ENCODE assay signal across 8 mouse cellular contexts in genomic region chr1:154118374-154119004, GRCm38 (mm10).
DNase-seq lines count a peak whose midpoint lies in the region; ATAC-seq lines count a peak whose summit lies in the region.

No protein-coding gene starts in this region.

- no peak overlapping the region for H3K4me3 ChIP-seq in intestine, embryonic 14.5 days (ENCODE audit: low read depth, low read length)
- H3K4me3 ChIP-seq in limb, embryonic 12.5 days (replicated peaks): no peak overlapping the region
- no peak overlapping the region for H3K4me3 ChIP-seq in midbrain, embryonic 16.5 days (ENCODE audit: low read depth, low read length)

- intact Hi-C loops in gastrocnemius, postnatal 14 days (cut with DNase I; ENCODE audit: low total_unique reads): loop anchor here (2.0 to 5.0 kb wide), 2 partner anchors 41 to 224 kb away; no protein-coding TSS in a partner anchor

- peak; percentile 75 for DNase-seq in layer of hippocampus, adult 11-12 months (ENCODE audit: low spot score)
- DNase-seq in layer of hippocampus, adult 9-10 months (ENCODE audit: low spot score): no peak
- DNase-seq in cerebellum, postnatal 36 days: peak; percentile 77 to 78
- DNase-seq in gastrocnemius, postnatal 14 days: peak; percentile 73
- peak; percentile 81 for DNase-seq in intestine, embryonic 14.5 days (ENCODE audit: low spot score)
- DNase-seq in splenic B cell, adult 2 months (ENCODE audit: low read depth, low spot score): peak; percentile 84

- no peak overlapping the region for H3K27ac ChIP-seq in intestine, embryonic 14.5 days (ENCODE audit: low read depth)
- H3K27ac ChIP-seq in limb, embryonic 12.5 days: no peak overlapping the region
- 0 out of 2 replicates have a peak overlapping the region, but pooled peaks have one; percentile 5 for H3K27ac ChIP-seq in midbrain, embryonic 16.5 days (ENCODE audit: low read length)

- H3K4me2 ChIP-seq in intestine, embryonic 14.5 days (ENCODE audit: low read length): no peak overlapping the region
- 0 out of 2 replicates have a peak overlapping the region, but pooled peaks have one; percentile 33 for H3K4me2 ChIP-seq in limb, embryonic 12.5 days
- no peak overlapping the region for H3K4me2 ChIP-seq in midbrain, embryonic 16.5 days (ENCODE audit: low read length)

- no peaks in the 10 kb centered on the region for H3K27me3 ChIP-seq in intestine, embryonic 14.5 days (replicated peaks; ENCODE audit: control insufficient read depth, insufficient read depth, low read length)
- no peaks in the 10 kb centered on the region for H3K27me3 ChIP-seq in limb, embryonic 12.5 days
- H3K27me3 ChIP-seq in midbrain, embryonic 16.5 days (ENCODE audit: control insufficient read depth, insufficient read depth, low read depth, low read length): no peaks in the 10 kb centered on the region
- H3K27me3 ChIP-seq in splenic B cell, adult 2 months (ENCODE audit: control insufficient read depth, insufficient read depth, low read length, poor library complexity, severe bottlenecking): no peaks in the 10 kb centered on the region

- WGBS in intestine, embryonic 14.5 days: 43% methylated on average over 10 of the region's 10 CpGs
- 45% methylated on average over 10 of the region's 10 CpGs for WGBS in limb, embryonic 12.5 days
- 51% methylated on average over 10 of the region's 10 CpGs for WGBS in midbrain, embryonic 16.5 days

- peak; percentile 62; the same call in 1 of the 2 replicates for ATAC-seq in intestine, embryonic 14.5 days (replicated peaks; ENCODE audit: low FRiP score, low TSS enrichment, low read depth)
- ATAC-seq in limb, embryonic 12.5 days (ENCODE audit: insufficient number of reproducible peaks, insufficient read depth, low FRiP score, low TSS enrichment, low read depth): 0 out of 2 replicates have a peak, but pooled peaks have one; percentile 26
- ATAC-seq in midbrain, embryonic 16.5 days: 0 out of 2 replicates have a peak, but pooled peaks have one; percentile 28

- H3K9ac ChIP-seq in intestine, embryonic 14.5 days (ENCODE audit: low read length): no peak overlapping the region
- no peak overlapping the region for H3K9ac ChIP-seq in limb, embryonic 12.5 days (replicated peaks)
- H3K9ac ChIP-seq in midbrain, embryonic 16.5 days (ENCODE audit: low read depth, low read length): no peak overlapping the region

- no peaks in the 10 kb centered on the region for H3K9me3 ChIP-seq in intestine, embryonic 14.5 days (ENCODE audit: control insufficient read depth, low read length)
- no peaks in the 10 kb centered on the region for H3K9me3 ChIP-seq in limb, embryonic 12.5 days
- H3K9me3 ChIP-seq in midbrain, embryonic 16.5 days (replicated peaks; ENCODE audit: control insufficient read depth, low read length, poor library complexity, severe bottlenecking): no peaks in the 10 kb centered on the region

- H3K36me3 ChIP-seq in intestine, embryonic 14.5 days (ENCODE audit: control insufficient read depth, insufficient read depth, low read length): no peaks in the 10 kb centered on the region
- H3K36me3 ChIP-seq in limb, embryonic 12.5 days: no peaks in the 10 kb centered on the region
- no peaks in the 10 kb centered on the region for H3K36me3 ChIP-seq in midbrain, embryonic 16.5 days (ENCODE audit: control insufficient read depth, insufficient read depth, low read length)
- no peaks in the 10 kb centered on the region for H3K36me3 ChIP-seq in splenic B cell, adult 2 months (ENCODE audit: control insufficient read depth, insufficient read depth, low read length, poor library complexity, severe bottlenecking)

- H3K4me1 ChIP-seq in intestine, embryonic 14.5 days (replicated peaks; ENCODE audit: control insufficient read depth, insufficient read depth, low read length): 0 out of 2 replicates have a peak, but pooled peaks cover 7% of the 10 kb centered on the region
- H3K4me1 ChIP-seq in limb, embryonic 12.5 days (replicated peaks): peaks cover 4% of the 10 kb centered on the region
- H3K4me1 ChIP-seq in midbrain, embryonic 16.5 days (ENCODE audit: control insufficient read depth, insufficient read depth, low read length): peaks cover 3% of the 10 kb centered on the region; the same call in 1 of the 2 replicates
